Mouse (Mus musculus): ENCODE measurements around the gene Itih5.

DNA sequence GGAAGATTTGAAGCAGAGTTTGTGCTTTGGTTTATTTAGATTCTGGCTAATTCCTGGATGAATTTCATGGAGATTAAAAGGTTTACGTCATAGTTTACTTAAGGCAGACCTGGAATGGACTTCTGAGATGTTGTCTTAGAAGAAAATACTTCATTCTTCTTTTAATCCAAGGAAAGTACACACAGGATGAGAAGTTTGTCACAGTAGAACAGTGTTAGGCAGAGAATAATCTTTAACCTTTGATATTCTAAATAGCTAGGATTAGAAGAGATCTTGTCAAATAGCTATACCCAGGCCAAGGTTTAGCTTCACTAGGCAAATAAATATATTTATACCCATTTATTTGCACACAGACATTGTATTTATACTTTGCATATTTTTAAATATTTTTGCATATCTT, 73.5 kb downstream of the Itih5 start:
- TF ChIP-seq CTCF (IDR thresholded peaks at IDR 0.05; ENCODE audit: borderline replicate concordance, extremely low read depth, insufficient read depth, insufficient read length) = no peak
- no peak for TF ChIP-seq POLR2A (IDR thresholded peaks at IDR 0.05; ENCODE audit: borderline replicate concordance, extremely low read depth, insufficient read depth, insufficient read length, poor library complexity, severe bottlenecking)
